Mouse (Mus musculus) cerebellum, adult 2 months (tissue): Measurements from ENCODE around the gene Gstm7. TPM values are rescaled to one million over a fixed set of nuclear protein-coding genes. Genes with fewer than 3 reads are reported as not detected.

ENCODE experiments used
- DNase-seq, 2 experiments: peaks; one replicate each; pipeline ENCODE4 v3.0.0; 2021
- H3K27ac ChIP-seq: fragments of 200-500 bp; 2 replicates; pipeline ENCODE4 v1.5.1; 2012; ENCODE audit warnings: low read length, control low read depth, inconsistent platforms; ENCODE audit not compliant: insufficient read depth
- H3K27me3 ChIP-seq: fragments of 200-500 bp; 2 replicates; pipeline ENCODE4 v1.6.1; 2012; ENCODE audit warnings: inconsistent platforms, mild to moderate bottlenecking, low read length, moderate library complexity; ENCODE audit not compliant: control insufficient read depth, insufficient read depth
- H3K4me1 ChIP-seq: fragments of 200-500 bp; 2 replicates; pipeline ENCODE4 v1.6.1; 2011; ENCODE audit warnings: low read length; ENCODE audit not compliant: control insufficient read depth, insufficient read depth
- H3K4me3 ChIP-seq: fragments of 200-500 bp; replicated peaks from 2 replicates; pipeline ENCODE3; 2011; ENCODE audit warnings: mild to moderate bottlenecking, low read depth, low read length, control low read depth; ENCODE audit not compliant: insufficient read depth
- CTCF ChIP-seq: fragments of 200-500 bp; IDR thresholded peaks from 2 replicates; pipeline ENCODE4 v1.5.1; 2011; ENCODE audit warnings: low read depth, mild to moderate bottlenecking, control low read depth, low read length, moderate library complexity, borderline replicate concordance; ENCODE audit not compliant: insufficient read depth
- POLR2A ChIP-seq: fragments of 200-500 bp; IDR thresholded peaks from 2 replicates; pipeline ENCODE4 v1.6.1; 2011; ENCODE audit warnings: low read length, control low read depth, borderline replicate concordance; ENCODE audit not compliant: insufficient read depth
- WGBS: fragments of 180-500 bp; shearing (Covaris S2); methylation state at CpG from one replicate; pipeline ENCODE4 v1.1.7; 2018; 5-methylcytosine and 5-hydroxymethylcytosine counted together
- polyA plus RNA-seq: library from polyadenylated mRNA; depleted of rRNA; stranded (reverse); fragments of >200 nt; gene quantifications from 2 replicates; pipeline ENCODE4 v1.2.3, GENCODE M21; 2012

The Gstm7 gene
- polyA plus RNA-seq, 1 experiment: 53.9 TPM

- no peaks in the 10 kb centered on the region for H3K27me3 ChIP-seq
- TF ChIP-seq POLR2A (no peak), CTCF (no peak)
- no peak for DNase-seq
- H3K27ac ChIP-seq: no peak within 1 kb of the TSS
- 44% methylated on average over 20 of the region's 20 CpGs for WGBS
- no peak within 1 kb of the TSS for H3K4me3 ChIP-seq
- H3K4me1 ChIP-seq: no peaks in the 10 kb centered on the region; the same call in 1 of the 2 replicates
These were observed 11.8 kb upstream of the Gstm7 start, which contains the start of gene Gstm6 for GRCm38 (mm10) chr3:107943239-107943990. TSS of gene Gstm6 (minus strand) at chr3:107943749.

DNA sequence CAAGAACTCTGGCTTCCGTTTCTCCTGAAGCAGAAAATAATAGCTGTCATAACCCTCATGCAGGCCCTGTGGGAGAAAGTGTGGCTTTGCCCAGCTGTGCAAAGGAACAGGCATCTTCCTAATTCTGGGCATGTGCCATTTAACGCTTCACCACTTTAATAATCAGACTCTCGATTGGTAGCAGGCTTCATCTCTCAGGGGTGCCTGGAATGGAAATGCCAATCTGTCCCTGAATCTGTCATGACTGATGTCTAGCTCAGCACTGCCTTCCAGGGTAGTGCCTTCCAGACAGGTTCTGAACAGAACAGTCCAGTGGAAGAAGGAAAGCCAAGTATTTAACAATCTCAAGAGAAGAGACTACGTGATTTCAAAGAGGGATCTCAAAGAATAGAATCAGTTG lies 9.6 kb upstream of the Gstm7 start:
- WGBS: 40% methylated on average over 4 of the region's 4 CpGs
- H3K4me1 ChIP-seq: no peaks in the 10 kb centered on the region; the same call in 1 of the 2 replicates
- TF ChIP-seq POLR2A: no peak

DNA sequence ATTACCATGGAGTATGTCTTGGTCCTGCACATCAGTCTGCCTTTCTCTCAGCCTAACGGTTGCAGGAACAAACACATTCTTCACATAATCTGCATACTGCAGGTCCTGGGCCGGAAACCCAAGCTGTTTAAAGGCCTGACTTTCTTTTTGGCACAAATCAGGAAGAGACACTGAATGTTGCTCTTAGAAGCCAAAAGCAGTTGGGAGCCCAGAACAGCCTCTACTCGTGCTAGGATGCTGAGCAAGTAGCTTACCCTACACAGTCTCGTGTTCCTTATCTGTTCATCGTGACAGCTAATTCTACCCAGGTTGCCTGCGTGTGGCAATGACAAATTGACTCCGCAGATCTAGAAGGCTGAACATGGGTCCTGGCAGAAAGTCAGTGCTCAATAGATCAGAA lies 8.9 kb upstream of the Gstm7 start:
- TF ChIP-seq CTCF: no peak
- TF ChIP-seq POLR2A: no peak
- Histone ChIP-seq H3K27ac (no peak overlapping the region), H3K27me3 (no peaks in the 10 kb centered on the region), H3K4me1 (no peaks in the 10 kb centered on the region; the same call in 1 of the 2 replicates), H3K4me3 (no peak overlapping the region)
- 49% methylated on average over 7 of the region's 7 CpGs for whole genome bisulfite sequencing
- no peak for DNase-seq

More for the DNA sequence above, 9.6 kb upstream of the Gstm7 start:
- DNase-seq: no peak
- no peaks in the 10 kb centered on the region for H3K27me3 ChIP-seq
- no peak overlapping the region for H3K4me3 ChIP-seq
- H3K27ac ChIP-seq: no peak overlapping the region

DNA sequence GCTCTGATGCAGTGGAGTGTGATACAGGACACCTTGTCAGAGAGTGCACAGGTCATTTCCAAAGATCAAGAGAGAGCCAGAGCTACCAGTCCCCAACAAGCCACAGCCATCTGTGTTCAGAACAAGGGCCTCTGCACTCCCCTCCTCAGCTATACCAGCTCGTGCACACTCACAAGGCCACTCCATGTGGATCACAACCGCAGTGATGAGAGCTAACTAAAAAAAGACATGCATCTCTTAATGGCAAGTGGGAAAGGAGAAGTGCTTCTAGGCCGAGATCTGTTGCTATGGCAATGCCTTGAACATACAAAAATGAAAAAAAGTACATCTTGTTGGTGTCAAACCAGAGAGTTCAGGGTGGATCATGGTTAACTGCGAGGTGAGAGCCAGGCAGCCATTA lies 8.2 kb upstream of the Gstm7 start:
- DNase-seq: no peak
- no peaks in the 10 kb centered on the region for H3K27me3 ChIP-seq
- no peak overlapping the region for H3K4me3 ChIP-seq
- H3K4me1 ChIP-seq: no peaks in the 10 kb centered on the region; the same call in 1 of the 2 replicates
- no peak for TF ChIP-seq POLR2A
- TF ChIP-seq CTCF: no peak
- H3K27ac ChIP-seq: no peak overlapping the region
- 81% methylated on average over 4 of the region's 4 CpGs for WGBS

DNA sequence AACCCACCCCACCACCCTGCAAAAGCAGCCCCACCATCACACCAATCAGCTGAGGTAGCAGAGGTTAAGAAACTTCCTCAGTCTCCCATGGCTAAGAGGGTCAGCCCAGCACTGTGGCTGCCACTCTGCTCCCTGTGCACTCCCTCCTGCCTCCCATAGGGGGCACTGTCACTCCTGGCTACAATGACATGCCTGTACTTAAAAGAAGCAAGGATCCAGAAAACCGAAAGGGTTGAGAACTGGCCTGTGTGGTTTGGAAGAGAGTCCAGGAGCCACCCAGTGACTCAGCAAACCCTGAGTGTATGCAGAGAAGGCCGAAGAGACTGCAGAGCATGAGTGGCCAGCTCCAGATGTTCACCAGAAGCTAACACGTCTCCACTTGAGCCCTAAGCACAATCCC lies 7.8 kb upstream of the Gstm7 start:
- peak; percentile 29 to 52 for DNase-seq
- Histone ChIP-seq H3K27ac (no peak overlapping the region), H3K4me3 (no peak overlapping the region), H3K4me1 (no peaks in the 10 kb centered on the region; the same call in 1 of the 2 replicates), H3K27me3 (no peaks in the 10 kb centered on the region)
- WGBS: 61% methylated on average over 3 of the region's 3 CpGs
- TF ChIP-seq POLR2A (no peak), CTCF (peak; percentile 64; the same call in 1 of the 2 replicates)

DNA sequence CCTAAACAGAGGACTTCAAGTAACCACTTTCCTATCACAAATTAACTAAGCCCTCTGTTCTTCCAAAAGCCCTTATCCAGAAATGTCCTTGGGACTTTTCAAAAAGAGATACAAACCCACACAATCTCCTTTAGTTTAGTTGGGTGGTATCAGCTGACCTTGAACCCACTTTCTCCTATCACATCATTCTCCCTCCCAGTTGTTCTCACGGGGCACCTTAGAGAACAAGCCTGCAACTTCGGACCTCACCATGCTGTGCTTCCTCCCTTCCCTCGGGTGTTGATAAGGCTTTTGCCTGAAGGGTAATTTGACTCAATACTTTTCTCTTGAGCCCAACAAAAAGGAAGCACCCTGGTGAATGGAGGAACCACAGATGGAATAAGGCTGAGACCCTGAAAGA lies 4.3 kb upstream of the Gstm7 start:
- no peaks in the 10 kb centered on the region for H3K27me3 ChIP-seq
- no peak for DNase-seq
- TF ChIP-seq POLR2A (no peak), CTCF (no peak)
- 70% methylated on average over 3 of the region's 3 CpGs for WGBS
- H3K4me1 ChIP-seq: peaks cover 2% of the 10 kb centered on the region; the same call in 1 of the 2 replicates
- no peak overlapping the region for H3K27ac ChIP-seq
- H3K4me3 ChIP-seq: no peak overlapping the region

GRCm38 (mm10) chr3:107935268-107935667 lies 3.7 kb upstream of the Gstm7 start:
- no peak overlapping the region for H3K4me3 ChIP-seq
- no peak overlapping the region for H3K27ac ChIP-seq
- no peak for TF ChIP-seq POLR2A
- H3K27me3 ChIP-seq: no peaks in the 10 kb centered on the region
- DNase-seq: no peak
- whole genome bisulfite sequencing: 94% methylated on average over 3 of the region's 3 CpGs
- 0 out of 2 replicates have a peak, but pooled peaks cover 2% of the 10 kb centered on the region for H3K4me1 ChIP-seq

- TF ChIP-seq POLR2A (no peak), CTCF (no peak)
- Histone ChIP-seq H3K27me3 (no peaks in the 10 kb centered on the region), H3K4me1 (0 out of 2 replicates have a peak, but pooled peaks cover 5% of the 10 kb centered on the region), H3K27ac (no peak overlapping the region), H3K4me3 (no peak overlapping the region)
- 66% methylated on average over 6 of the region's 6 CpGs for WGBS
- no peak for DNase-seq
These were observed 511 bp upstream of the Gstm7 start for GRCm38 (mm10) chr3:107932128-107932527.
